Mouse (Mus musculus) midbrain, embryonic 12.5 days (tissue): ENCODE measurements at regions not wholly inside any gene's neighbourhood (a gene's known extent, or its start where the extent isn't known, plus 50 kb on each side); places are given as distances from the start of the nearest gene placed in this dataset.

Source experiments
- ATAC-seq: fragments of 200-750 bp; cut with Nextera tagmentation; 2 replicates; pipeline ENCODE4 v1.8.0; 2017; ENCODE audit warnings: low read depth, moderate TSS enrichment, moderate library complexity; ENCODE audit not compliant: low FRiP score
- H3K27ac ChIP-seq: fragments of 300-500 bp; sonication (generic); replicated peaks from 2 replicates; pipeline ENCODE4 v1.5.1; 2016; ENCODE audit warnings: mild to moderate bottlenecking
- H3K27me3 ChIP-seq: fragments of 300-500 bp; sonication (generic); 2 replicates; pipeline ENCODE4 v1.6.1; 2016; ENCODE audit warnings: mild to moderate bottlenecking
- H3K36me3 ChIP-seq: fragments of 300-500 bp; sonication (generic); 2 replicates; pipeline ENCODE4 v1.6.1; 2016
- H3K4me1 ChIP-seq: fragments of 300-500 bp; sonication (generic); 2 replicates; pipeline ENCODE4 v1.6.1; 2016
- H3K4me2 ChIP-seq: fragments of 300-500 bp; sonication (generic); replicated peaks from 2 replicates; pipeline ENCODE4 v1.6.1; 2016; ENCODE audit warnings: mild to moderate bottlenecking, moderate library complexity
- H3K4me3 ChIP-seq: fragments of 300-500 bp; sonication (generic); 2 replicates; pipeline ENCODE4 v1.5.1; 2016; ENCODE audit warnings: mild to moderate bottlenecking
- H3K9ac ChIP-seq: fragments of 300-500 bp; sonication (generic); replicated peaks from 2 replicates; pipeline ENCODE4 v1.6.1; 2016; ENCODE audit warnings: mild to moderate bottlenecking, moderate library complexity
- H3K9me3 ChIP-seq: fragments of 300-500 bp; sonication (generic); 2 replicates; pipeline ENCODE4 v1.6.1; 2016; ENCODE audit warnings: mild to moderate bottlenecking
- WGBS: fragments of 180-500 bp; shearing (Covaris S2); methylation state at CpG from one replicate; pipeline ENCODE4 v1.1.7; 2016; 5-methylcytosine and 5-hydroxymethylcytosine counted together

DNA sequence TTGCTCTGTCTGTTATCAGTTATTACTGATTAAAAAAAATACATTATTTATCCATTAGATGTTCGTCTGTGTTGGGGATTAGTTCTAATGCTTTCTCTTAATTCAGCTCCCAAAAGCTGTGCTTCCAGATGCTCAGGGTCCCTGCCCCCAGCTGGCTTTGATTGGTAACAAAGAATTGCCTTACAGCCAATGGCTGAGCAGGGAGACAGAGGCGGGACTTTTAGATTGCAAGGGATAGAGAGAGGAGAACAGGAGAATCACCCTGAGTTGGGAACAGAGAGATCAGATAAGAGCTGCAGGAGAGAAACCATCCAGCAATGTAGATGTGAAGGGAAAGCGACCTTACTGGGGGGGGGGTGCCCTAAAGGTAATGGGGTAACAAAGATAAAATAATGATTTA is 266.4 kb downstream of the Igsf11 start:
- Histone ChIP-seq H3K4me1 (no peaks in the 10 kb centered on the region), H3K4me2 (no peak overlapping the region), H3K36me3 (no peaks in the 10 kb centered on the region), H3K27ac (no peak overlapping the region), H3K27me3 (no peaks in the 10 kb centered on the region), H3K9me3 (no peaks in the 10 kb centered on the region), H3K9ac (no peak overlapping the region), H3K4me3 (no peak overlapping the region)
- 35% methylated on average over 3 of the region's 3 CpGs for WGBS
- ATAC-seq = peak; percentile 56; the same call in 1 of the 2 replicates

DNA sequence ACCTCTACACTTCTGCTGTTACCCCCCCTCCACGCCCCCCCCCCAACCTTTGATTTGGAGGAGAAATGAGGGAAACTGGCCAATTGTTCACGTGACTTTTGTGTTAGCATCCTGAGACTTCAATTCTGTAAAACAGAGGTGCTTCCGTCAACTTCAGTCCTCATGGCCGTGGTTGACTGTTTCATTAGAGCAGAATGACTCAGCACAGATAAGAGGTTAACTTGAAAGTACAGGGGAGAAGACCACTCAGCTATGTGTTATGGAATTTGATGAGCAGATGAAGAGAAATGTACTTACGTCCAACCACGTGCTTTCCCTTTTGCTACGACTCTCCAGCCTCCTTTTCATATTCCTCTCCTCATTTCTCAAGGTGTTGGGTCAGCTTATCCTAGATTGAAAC is 267.3 kb downstream of the Igsf11 start:
- no peak for ATAC-seq
- no peaks in the 10 kb centered on the region for H3K4me1 ChIP-seq
- H3K9me3 ChIP-seq = no peaks in the 10 kb centered on the region
- H3K27me3 ChIP-seq = no peaks in the 10 kb centered on the region
- H3K27ac ChIP-seq = no peak overlapping the region
- no peaks in the 10 kb centered on the region for H3K36me3 ChIP-seq
- WGBS = 82% methylated on average over 7 of the region's 7 CpGs
- no peak overlapping the region for H3K9ac ChIP-seq
- H3K4me3 ChIP-seq = no peak overlapping the region
- H3K4me2 ChIP-seq = no peak overlapping the region

DNA sequence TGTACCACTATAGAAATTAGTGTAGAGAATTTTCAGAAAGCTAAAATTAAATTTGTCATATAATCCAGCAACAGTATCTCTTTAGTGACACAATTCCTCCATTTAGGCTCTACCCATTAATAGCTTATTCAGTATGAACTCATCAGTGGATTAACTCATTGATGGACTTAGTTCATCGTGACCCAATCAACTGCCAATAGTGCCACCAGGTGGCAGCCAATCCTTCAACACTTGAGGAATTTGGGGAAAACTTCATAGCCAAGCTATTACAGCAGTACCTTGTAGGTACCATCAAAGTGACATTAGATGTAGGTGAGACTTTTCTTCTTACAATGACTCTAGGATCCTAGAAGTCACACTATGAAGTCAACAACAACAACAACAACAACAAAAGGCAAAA is 270.2 kb downstream of the Igsf11 start:
- ATAC-seq = no peak
- Histone ChIP-seq H3K27ac (no peak overlapping the region), H3K9ac (no peak overlapping the region), H3K4me3 (no peak overlapping the region), H3K4me2 (no peak overlapping the region), H3K9me3 (no peaks in the 10 kb centered on the region), H3K27me3 (no peaks in the 10 kb centered on the region), H3K4me1 (no peaks in the 10 kb centered on the region), H3K36me3 (no peaks in the 10 kb centered on the region)
- WGBS = 36% methylated on average over 1 of the region's 1 CpGs

DNA sequence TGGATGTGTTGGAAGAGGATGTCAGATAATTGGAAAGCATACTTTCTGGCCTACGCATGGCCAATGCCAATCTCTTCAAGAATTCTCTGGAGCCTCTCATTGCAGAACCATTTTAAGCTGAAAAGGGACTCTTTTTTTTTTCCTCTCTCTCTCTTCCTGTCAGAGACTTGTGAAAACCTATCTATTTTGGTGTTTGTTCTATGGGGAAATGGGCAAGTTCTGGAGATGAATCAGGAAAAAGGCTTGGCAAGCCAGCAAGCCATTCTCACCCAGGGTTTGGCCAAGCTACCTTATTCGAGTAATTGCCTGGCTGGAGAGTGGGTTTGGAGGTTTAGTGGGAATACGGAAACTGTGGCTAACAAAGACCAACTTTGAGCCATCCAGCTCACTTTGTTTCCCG is 299.4 kb downstream of the Igsf11 start:
- 91% methylated on average over 4 of the region's 4 CpGs for WGBS
- no peaks in the 10 kb centered on the region for H3K36me3 ChIP-seq
- no peak overlapping the region for H3K4me3 ChIP-seq
- no peak for ATAC-seq
- H3K4me2 ChIP-seq = no peak overlapping the region
- no peaks in the 10 kb centered on the region for H3K4me1 ChIP-seq
- no peak overlapping the region for H3K9ac ChIP-seq
- H3K27ac ChIP-seq = no peak overlapping the region
- H3K27me3 ChIP-seq = no peaks in the 10 kb centered on the region
- H3K9me3 ChIP-seq = no peaks in the 10 kb centered on the region

DNA sequence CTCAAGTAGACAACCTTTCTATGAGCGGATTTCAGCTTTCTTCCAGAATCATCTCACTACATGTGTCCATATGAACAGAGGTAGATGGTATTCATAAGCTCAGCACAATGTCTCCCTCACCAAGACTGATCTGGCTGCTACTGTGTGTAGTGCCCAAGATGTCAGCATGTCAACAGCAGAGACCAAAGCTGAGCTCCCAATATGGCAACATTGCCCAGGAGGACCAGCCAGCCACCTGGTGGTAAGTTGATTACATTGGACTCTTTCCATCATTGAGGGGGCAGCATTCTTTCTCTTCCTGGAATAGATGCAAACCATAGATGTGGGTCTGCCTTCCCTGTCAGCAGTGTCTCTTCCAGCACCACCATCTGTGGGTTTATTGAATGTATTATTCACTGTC is 303.0 kb downstream of the Igsf11 start:
- ATAC-seq = no peak
- Histone ChIP-seq H3K27ac (no peak overlapping the region), H3K4me3 (no peak overlapping the region), H3K27me3 (no peaks in the 10 kb centered on the region), H3K4me1 (no peaks in the 10 kb centered on the region), H3K9ac (no peak overlapping the region), H3K4me2 (no peak overlapping the region), H3K36me3 (no peaks in the 10 kb centered on the region), H3K9me3 (no peaks in the 10 kb centered on the region)
- 100% methylated on average over 1 of the region's 1 CpGs for WGBS

DNA sequence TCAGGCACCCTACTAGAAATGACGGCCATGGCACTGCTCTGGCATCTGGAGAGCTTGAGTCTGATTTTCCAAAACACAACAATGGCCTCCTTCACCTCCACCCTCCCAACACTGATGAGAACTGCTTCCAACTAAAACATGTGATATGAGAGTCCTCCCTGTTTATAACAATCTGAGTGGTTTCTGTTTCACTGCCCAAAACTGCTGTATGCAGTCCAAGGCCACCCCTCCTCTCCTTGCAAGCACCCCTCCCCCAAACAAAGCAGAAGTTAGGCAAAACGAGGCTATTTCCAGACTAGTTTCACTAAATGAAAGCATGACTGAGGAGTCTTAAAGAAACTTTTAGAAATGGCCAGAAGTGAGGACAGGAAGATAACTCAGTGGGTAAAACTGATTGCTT is 304.4 kb downstream of the Igsf11 start:
- no peaks in the 10 kb centered on the region for H3K9me3 ChIP-seq
- H3K4me2 ChIP-seq = no peak overlapping the region
- H3K4me3 ChIP-seq = no peak overlapping the region
- no peaks in the 10 kb centered on the region for H3K36me3 ChIP-seq
- H3K9ac ChIP-seq = no peak overlapping the region
- H3K27me3 ChIP-seq = no peaks in the 10 kb centered on the region
- 82% methylated on average over 2 of the region's 2 CpGs for WGBS
- no peak overlapping the region for H3K27ac ChIP-seq
- H3K4me1 ChIP-seq = no peaks in the 10 kb centered on the region
- no peak for ATAC-seq

DNA sequence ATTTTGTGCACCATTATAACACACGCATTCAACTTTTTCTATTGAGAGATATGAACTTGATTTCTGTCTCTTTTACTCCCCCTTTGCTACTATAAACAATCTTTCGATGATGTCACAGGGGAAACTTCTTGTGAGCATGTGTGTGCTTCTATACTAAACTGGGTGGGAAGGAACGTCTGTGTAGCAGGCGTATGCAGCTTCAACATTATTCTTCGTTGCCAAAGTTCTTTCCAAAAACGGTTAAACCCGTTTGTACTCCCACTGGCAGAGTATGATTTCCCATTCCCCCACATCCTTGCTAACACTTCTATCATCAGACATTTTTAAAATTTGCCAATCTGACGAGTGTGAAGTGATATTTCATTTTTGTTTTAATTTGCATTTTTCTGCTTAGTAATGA is 331.1 kb downstream of the Igsf11 start:
- Histone ChIP-seq H3K27me3 (no peaks in the 10 kb centered on the region), H3K4me3 (no peak overlapping the region), H3K4me1 (peaks cover 3% of the 10 kb centered on the region; the same call in 1 of the 2 replicates), H3K4me2 (no peak overlapping the region), H3K9me3 (no peaks in the 10 kb centered on the region), H3K9ac (no peak overlapping the region), H3K27ac (no peak overlapping the region), H3K36me3 (no peaks in the 10 kb centered on the region)
- ATAC-seq = no peak
- 83% methylated on average over 8 of the region's 8 CpGs for whole genome bisulfite sequencing

DNA sequence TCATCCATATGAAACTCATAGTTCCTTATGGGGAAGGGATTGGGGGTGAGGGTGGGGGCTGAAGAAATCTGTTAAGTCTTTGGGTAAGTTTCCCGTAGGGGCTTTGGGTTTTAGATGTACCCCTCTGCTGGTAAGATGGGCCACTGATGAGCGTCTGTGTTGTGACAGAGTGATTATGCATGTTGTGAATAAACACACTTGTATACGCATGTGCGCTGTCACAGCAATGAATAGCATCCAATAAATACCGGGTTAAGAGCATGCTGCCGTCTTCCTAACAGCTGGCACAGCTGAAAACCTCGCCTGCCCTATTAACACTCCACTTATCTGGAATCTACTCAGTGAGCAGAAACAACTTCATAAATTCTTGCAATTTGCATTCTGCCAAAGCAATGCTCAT is 337.0 kb downstream of the Igsf11 start:
- H3K4me2 ChIP-seq = no peak overlapping the region
- no peak overlapping the region for H3K4me3 ChIP-seq
- ATAC-seq = no peak
- no peak overlapping the region for H3K27ac ChIP-seq
- H3K4me1 ChIP-seq = peaks cover 12% of the 10 kb centered on the region; the same call in 1 of the 2 replicates
- WGBS = 80% methylated on average over 7 of the region's 7 CpGs
- no peaks in the 10 kb centered on the region for H3K9me3 ChIP-seq
- no peaks in the 10 kb centered on the region for H3K27me3 ChIP-seq
- no peaks in the 10 kb centered on the region for H3K36me3 ChIP-seq
- no peak overlapping the region for H3K9ac ChIP-seq

DNA sequence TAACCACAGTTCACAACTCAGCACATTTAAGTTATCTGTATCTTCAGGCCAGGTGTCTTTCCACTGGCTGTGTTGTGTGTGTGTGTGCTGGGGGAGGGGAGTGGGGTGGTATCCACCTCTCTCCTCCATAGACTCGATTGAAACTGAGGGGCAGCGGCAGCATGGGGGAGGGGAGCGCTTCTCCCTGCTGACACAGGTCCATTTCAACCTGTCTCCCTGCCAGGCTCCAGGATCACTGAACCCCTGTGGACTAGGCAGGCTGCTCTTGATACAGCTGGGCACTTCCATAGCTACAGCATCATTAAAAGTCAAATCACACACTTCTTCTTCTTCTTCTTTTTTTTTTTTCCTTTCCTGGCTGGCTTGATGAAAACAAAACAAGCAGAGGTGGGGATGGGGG is 338.0 kb downstream of the Igsf11 start:
- H3K9me3 ChIP-seq = no peaks in the 10 kb centered on the region
- H3K27me3 ChIP-seq = no peaks in the 10 kb centered on the region
- ATAC-seq = peak; percentile 66
- WGBS = 8% methylated on average over 3 of the region's 3 CpGs
- H3K4me2 ChIP-seq = no peak overlapping the region
- no peak overlapping the region for H3K27ac ChIP-seq
- no peak overlapping the region for H3K4me3 ChIP-seq
- H3K9ac ChIP-seq = no peak overlapping the region
- H3K36me3 ChIP-seq = no peaks in the 10 kb centered on the region
- H3K4me1 ChIP-seq = peaks cover 12% of the 10 kb centered on the region; the same call in 1 of the 2 replicates

DNA sequence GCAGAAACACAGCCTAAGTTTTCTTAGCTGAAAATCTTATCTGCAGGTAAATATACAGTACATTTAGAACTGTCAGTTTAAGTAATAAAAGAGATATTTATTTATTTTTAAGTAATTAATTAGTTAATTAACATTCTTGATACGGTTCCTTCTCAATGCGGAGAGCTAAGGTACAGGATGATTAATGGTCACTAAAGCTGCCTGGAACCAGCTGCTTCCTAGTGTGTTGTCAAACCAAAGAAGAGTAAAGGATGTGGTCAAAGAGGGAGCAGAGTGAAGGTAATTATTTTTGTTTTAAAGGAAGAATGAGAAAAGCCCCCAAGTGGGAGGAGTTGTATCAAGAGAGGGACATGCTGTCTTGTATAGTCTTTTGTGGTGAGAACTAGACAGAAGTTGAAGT is 341.8 kb downstream of the Igsf11 start:
- no peak for ATAC-seq
- no peak overlapping the region for H3K27ac ChIP-seq
- no peaks in the 10 kb centered on the region for H3K9me3 ChIP-seq
- no peaks in the 10 kb centered on the region for H3K36me3 ChIP-seq
- H3K4me3 ChIP-seq = no peak overlapping the region
- WGBS = 93% methylated on average over 2 of the region's 2 CpGs
- H3K4me2 ChIP-seq = no peak overlapping the region
- no peak overlapping the region for H3K9ac ChIP-seq
- H3K4me1 ChIP-seq = peaks cover 8% of the 10 kb centered on the region; the same call in 1 of the 2 replicates
- no peaks in the 10 kb centered on the region for H3K27me3 ChIP-seq

DNA sequence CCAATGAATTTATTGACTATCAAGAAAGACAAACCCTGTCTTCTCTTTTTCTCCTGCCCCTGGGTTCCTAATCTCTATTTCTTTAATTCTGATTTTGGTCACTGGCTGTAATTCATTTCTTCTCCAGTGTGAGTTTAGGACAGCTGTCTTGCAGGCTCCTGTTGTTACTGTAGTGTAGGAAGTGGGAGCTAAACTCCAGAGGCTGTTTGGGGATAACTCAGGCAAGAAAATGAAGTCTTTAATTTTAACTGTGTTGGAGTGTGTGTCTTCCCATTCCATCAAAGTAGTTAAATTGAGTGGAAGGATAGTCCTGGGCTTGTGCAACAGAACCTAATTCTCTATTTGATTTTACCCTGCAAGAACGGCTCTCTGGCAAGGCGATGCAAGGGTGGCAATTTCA is 381.0 kb downstream of the Igsf11 start:
- no peaks in the 10 kb centered on the region for H3K36me3 ChIP-seq
- WGBS = 76% methylated on average over 2 of the region's 2 CpGs
- ATAC-seq = no peak
- H3K9ac ChIP-seq = no peak overlapping the region
- H3K4me3 ChIP-seq = no peak overlapping the region
- H3K9me3 ChIP-seq = no peaks in the 10 kb centered on the region
- no peak overlapping the region for H3K27ac ChIP-seq
- no peaks in the 10 kb centered on the region for H3K27me3 ChIP-seq
- no peaks in the 10 kb centered on the region for H3K4me1 ChIP-seq
- no peak overlapping the region for H3K4me2 ChIP-seq

DNA sequence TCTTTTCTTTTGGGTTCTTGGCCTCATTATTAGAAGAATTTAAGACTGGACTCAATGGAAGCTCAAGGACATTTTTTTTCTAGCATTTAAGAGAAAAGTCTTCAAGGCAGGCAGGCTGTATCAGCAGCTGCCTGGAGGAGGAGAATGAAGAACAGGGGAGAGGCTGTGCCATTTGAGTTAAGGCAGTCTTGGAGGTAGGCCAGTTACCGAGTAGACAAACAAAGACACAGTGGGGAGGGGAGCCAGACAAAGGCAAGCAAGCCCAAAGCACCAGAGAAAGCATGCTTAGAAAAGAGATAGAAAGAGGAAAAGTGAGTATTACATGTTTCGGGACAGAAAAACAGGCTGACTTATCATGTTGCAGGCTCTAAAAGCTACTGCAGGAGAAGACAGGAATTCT is 392.0 kb downstream of the Igsf11 start:
- Histone ChIP-seq H3K4me3 (no peak overlapping the region), H3K9ac (no peak overlapping the region), H3K4me2 (no peak overlapping the region), H3K27me3 (no peaks in the 10 kb centered on the region), H3K9me3 (no peaks in the 10 kb centered on the region), H3K27ac (no peak overlapping the region), H3K36me3 (no peaks in the 10 kb centered on the region), H3K4me1 (peaks cover 8% of the 10 kb centered on the region; the same call in 1 of the 2 replicates)
- ATAC-seq = no peak
- 18% methylated on average over 2 of the region's 2 CpGs for WGBS

DNA sequence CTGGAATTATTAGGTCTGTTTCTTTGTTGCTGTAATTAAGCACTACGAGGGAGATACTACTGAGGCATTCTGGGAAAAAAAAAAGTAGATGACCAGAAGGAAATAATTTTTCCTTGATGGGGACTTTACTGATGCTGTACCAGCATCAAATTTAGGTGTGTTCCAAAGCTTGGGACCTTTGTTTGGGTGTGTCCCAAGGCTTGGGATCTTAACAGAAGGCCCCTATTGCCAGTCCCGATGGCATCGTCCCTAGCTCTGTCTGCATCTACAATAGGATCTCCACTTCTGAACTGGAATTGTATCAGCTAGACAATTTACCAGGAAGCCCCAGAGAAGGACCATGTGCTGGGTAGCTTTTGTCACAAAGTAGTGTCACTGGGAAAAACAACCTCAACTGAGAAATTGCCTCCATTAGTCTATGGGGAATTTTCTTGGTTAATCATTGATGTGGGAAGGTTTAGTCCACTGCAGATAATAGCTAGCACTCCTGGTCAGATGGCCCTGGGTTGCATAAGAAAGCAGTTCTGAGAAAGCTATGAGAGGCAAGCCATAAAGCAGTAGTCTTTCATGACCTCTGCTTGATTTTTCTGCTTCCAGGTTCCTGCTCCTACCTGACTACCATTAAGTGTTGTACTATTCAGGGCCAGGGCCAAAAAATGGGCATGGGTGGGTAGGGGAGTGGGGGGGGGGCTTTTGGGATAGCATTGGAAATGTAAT is 392.7 kb downstream of the Igsf11 start:
- H3K9ac ChIP-seq = no peak overlapping the region
- H3K9me3 ChIP-seq = no peaks in the 10 kb centered on the region
- no peaks in the 10 kb centered on the region for H3K27me3 ChIP-seq
- H3K4me3 ChIP-seq = no peak overlapping the region
- no peaks in the 10 kb centered on the region for H3K36me3 ChIP-seq
- 88% methylated on average over 3 of the region's 3 CpGs for WGBS
- peaks cover 8% of the 10 kb centered on the region; the same call in 1 of the 2 replicates for H3K4me1 ChIP-seq
- H3K4me2 ChIP-seq = no peak overlapping the region
- no peak overlapping the region for H3K27ac ChIP-seq
- ATAC-seq = no peak
